Mouse (Mus musculus): ENCODE measurements around the gene Prr13. TPM values are rescaled to one million over a fixed set of nuclear protein-coding genes. Genes with fewer than 3 reads are reported as not detected.

Gene Prr13
- polyA plus RNA-seq, 1 experiment from 2014 or later: 87.7 TPM

DNA sequence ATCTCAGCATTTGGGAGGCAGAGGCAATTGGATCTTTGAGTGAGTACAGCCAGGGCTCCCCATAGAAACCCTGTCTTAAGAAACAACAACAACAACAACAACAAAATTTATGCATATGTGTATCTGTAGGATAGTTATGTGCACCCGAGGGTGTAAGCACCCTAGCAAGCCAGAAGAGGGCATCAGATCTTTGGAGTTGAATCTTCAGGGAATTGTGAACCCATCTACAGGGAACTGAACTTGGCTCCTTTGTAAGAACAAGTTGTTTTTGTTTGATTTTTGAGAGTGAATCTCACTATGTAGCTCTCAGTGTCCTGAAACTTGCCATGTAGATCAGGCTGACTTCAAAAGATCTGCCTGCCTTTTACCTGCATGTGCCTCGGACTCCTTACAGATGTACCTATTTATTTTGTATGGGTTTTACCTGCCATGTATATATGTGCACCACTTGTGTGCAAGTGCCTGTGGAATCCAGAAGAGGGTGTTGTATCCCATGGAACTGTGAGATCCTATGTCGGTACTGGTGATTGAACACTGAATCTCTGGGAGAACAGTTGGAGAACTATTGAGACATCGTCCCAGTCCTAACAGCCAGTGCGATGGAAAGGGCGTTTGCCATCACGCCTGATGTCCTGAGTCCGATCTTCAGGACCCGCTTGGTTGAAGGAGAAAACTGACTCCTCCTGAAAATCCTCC, 10.0 kb downstream of the Prr13 start:
- no peak overlapping the region for H3K4me2 ChIP-seq (replicated peaks; ENCODE audit: low read depth, low read length)
- no peaks in the 10 kb centered on the region for H3K27me3 ChIP-seq (ENCODE audit: control insufficient read depth, insufficient read depth, low read length)
- no peak for ATAC-seq (ENCODE audit: low FRiP score, low TSS enrichment)
- no peak overlapping the region for H3K27ac ChIP-seq (ENCODE audit: low read depth, low read length)
- H3K9me3 ChIP-seq (ENCODE audit: control insufficient read depth, low read length): no peaks in the 10 kb centered on the region
- peaks cover 2% of the 10 kb centered on the region; the same call in 1 of the 2 replicates for H3K36me3 ChIP-seq (ENCODE audit: control insufficient read depth, insufficient read depth, low read length)
- H3K4me3 ChIP-seq (ENCODE audit: low read length): no peak overlapping the region
- H3K4me1 ChIP-seq (ENCODE audit: control insufficient read depth, insufficient read depth, low read length): peaks cover 11% of the 10 kb centered on the region; the same call in 1 of the 2 replicates
- H3K9ac ChIP-seq (ENCODE audit: low read depth, low read length): no peak overlapping the region
- 92% methylated on average over 9 of the region's 9 CpGs for WGBS

DNA sequence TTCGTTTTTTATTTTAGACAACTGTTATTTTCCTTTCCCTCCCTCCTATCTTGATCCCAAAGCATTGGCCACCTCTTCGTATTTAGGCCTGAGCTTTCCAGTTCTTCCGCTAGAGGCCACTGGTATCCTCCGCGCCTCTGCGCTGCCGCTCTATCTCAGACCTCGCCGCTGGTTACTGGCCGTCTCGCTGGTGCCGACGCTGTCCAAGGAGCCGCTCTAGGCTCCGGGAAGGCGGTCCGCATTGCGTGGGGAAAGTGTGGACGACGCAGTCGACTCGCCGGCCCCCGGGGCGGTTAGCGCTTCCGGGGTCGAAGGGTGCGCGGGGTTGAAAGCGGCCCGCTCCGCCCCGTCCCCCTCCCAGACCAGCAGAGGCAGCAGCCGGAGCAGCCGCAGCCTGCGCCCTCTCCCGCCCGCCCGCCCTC, 11.4 kb downstream of the Prr13 start, which contains the start of gene Pcbp2:
Gene Pcbp2, plus strand, starts transcription at position 357 of the 422 bp plus-strand sequence.
- H3K36me3 ChIP-seq (ENCODE audit: control insufficient read depth, insufficient read depth, low read length): peaks cover 16% of the 10 kb centered on the region
- peak within 1 kb of the TSS; percentile 99 for H3K27ac ChIP-seq (ENCODE audit: low read depth, low read length)
- H3K27me3 ChIP-seq (ENCODE audit: control insufficient read depth, insufficient read depth, low read length): no peaks in the 10 kb centered on the region
- peak within 1 kb of the TSS; percentile 97 for H3K9ac ChIP-seq (ENCODE audit: low read depth, low read length)
- H3K4me3 ChIP-seq (ENCODE audit: low read length): peak within 1 kb of the TSS; percentile 93
- ATAC-seq (ENCODE audit: low FRiP score, low TSS enrichment): peak; percentile 99
- peaks cover 11% of the 10 kb centered on the region; the same call in 1 of the 2 replicates for H3K4me1 ChIP-seq (ENCODE audit: control insufficient read depth, insufficient read depth, low read length)
- peak within 1 kb of the TSS; percentile 53 for H3K4me2 ChIP-seq (replicated peaks; ENCODE audit: low read depth, low read length)
- no peaks in the 10 kb centered on the region for H3K9me3 ChIP-seq (ENCODE audit: control insufficient read depth, low read length)
- WGBS: under 1% methylated on average over 27 of the region's 40 CpGs

DNA sequence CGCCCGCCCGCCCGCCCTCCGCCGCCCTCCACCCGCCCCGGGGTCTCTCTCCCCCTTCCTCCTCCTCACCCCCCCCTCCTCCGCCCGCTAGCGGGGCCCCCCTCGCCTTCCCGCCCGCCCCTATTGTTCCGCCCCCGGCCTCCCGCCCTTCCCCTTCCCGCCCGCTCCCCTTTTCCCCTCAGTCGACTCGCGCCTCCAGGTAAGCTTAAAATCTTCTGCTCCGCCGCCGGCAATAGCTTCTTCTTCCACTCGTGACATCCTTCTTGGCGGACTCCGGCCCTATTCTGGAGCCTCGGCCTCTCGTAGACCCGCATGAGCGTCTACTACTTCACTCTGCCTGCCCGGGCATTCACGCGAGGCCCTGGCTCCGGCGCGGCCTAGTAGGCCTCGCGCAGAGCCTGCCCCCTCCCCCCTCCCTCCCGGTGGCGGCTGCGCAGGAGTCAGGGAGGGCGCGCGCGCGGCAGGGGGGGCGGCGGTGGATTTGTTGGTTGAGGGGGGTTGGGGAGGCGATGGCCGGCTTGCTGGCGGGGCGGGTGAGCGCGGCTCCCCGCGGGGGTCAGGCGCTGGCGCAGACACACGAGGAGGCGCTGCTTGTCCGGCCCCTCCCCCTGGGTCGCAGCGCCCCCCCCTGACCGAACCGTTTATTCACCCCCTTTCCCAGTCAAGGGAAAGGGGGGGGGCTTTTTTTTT, 11.9 kb downstream of the Prr13 start:
- Histone ChIP-seq H3K27me3 (ENCODE audit: control insufficient read depth, insufficient read depth, low read length) (no peaks in the 10 kb centered on the region), H3K9me3 (ENCODE audit: control insufficient read depth, low read length) (no peaks in the 10 kb centered on the region), H3K4me2 (replicated peaks; ENCODE audit: low read depth, low read length) (peak overlapping the region; percentile 53), H3K27ac (ENCODE audit: low read depth, low read length) (peak overlapping the region; percentile 99), H3K9ac (ENCODE audit: low read depth, low read length) (peak overlapping the region; percentile 97), H3K4me3 (ENCODE audit: low read length) (peak overlapping the region; percentile 93), H3K4me1 (ENCODE audit: control insufficient read depth, insufficient read depth, low read length) (peaks cover 11% of the 10 kb centered on the region; the same call in 1 of the 2 replicates), H3K36me3 (ENCODE audit: control insufficient read depth, insufficient read depth, low read length) (peaks cover 21% of the 10 kb centered on the region)
- peak; percentile 70 for ATAC-seq (ENCODE audit: low FRiP score, low TSS enrichment)
- WGBS: under 1% methylated on average over 30 of the region's 67 CpGs

DNA sequence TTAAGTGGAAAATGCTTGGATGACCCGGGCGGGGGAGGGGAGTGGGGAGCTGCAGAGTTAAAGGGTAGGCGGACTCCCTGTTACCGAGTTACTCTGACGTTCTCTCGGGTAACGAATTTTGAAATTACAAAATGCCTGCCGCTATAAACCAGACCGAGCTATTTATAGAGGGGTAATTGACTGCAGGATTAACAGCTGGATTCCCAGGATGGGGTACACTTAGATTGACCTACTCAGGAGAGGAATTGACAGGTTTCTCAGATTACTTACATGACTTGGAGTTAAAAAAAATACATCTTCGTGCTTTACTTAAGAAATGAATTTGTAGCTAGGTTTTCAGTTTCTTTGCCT, 12.4 kb downstream of the Prr13 start:
- Histone ChIP-seq H3K4me2 (replicated peaks; ENCODE audit: low read depth, low read length) (peak overlapping the region; percentile 53), H3K36me3 (ENCODE audit: control insufficient read depth, insufficient read depth, low read length) (peaks cover 26% of the 10 kb centered on the region), H3K4me3 (ENCODE audit: low read length) (peak overlapping the region; percentile 93), H3K27ac (ENCODE audit: low read depth, low read length) (peak overlapping the region; percentile 99), H3K27me3 (ENCODE audit: control insufficient read depth, insufficient read depth, low read length) (no peaks in the 10 kb centered on the region), H3K9ac (ENCODE audit: low read depth, low read length) (peak overlapping the region; percentile 97), H3K9me3 (ENCODE audit: control insufficient read depth, low read length) (no peaks in the 10 kb centered on the region), H3K4me1 (ENCODE audit: control insufficient read depth, insufficient read depth, low read length) (peaks cover 11% of the 10 kb centered on the region; the same call in 1 of the 2 replicates)
- ATAC-seq (ENCODE audit: low FRiP score, low TSS enrichment): no peak; the same call in 1 of the 2 replicates
- WGBS: 2% methylated on average over 10 of the region's 10 CpGs

DNA sequence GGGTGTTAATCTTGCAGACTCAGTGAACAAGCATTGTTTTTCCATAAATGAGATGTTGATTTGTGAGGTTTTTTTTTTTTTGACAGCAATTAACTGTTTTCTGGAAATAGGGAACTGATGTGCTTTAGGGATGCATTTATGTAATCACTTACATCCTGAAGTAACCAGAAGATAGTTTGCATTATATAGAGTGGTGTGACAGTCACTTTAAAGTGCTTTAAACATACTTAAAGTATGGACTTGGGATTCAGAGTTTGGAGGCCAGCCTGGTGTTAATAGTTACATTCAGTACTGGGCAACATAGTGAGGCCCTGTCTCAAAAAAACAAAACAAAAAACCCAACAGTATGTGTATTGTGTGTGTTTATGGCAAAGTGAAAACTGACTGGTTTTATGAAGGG, 12.9 kb downstream of the Prr13 start:
- Histone ChIP-seq H3K27ac (ENCODE audit: low read depth, low read length) (no peak overlapping the region), H3K36me3 (ENCODE audit: control insufficient read depth, insufficient read depth, low read length) (peaks cover 31% of the 10 kb centered on the region), H3K4me3 (ENCODE audit: low read length) (peak overlapping the region; percentile 93), H3K4me1 (ENCODE audit: control insufficient read depth, insufficient read depth, low read length) (peaks cover 11% of the 10 kb centered on the region; the same call in 1 of the 2 replicates), H3K9ac (ENCODE audit: low read depth, low read length) (peak overlapping the region; percentile 97; the same call in 1 of the 2 replicates), H3K9me3 (ENCODE audit: control insufficient read depth, low read length) (no peaks in the 10 kb centered on the region), H3K4me2 (replicated peaks; ENCODE audit: low read depth, low read length) (peak overlapping the region; percentile 53), H3K27me3 (ENCODE audit: control insufficient read depth, insufficient read depth, low read length) (no peaks in the 10 kb centered on the region)
- no peak for ATAC-seq (ENCODE audit: low FRiP score, low TSS enrichment)

DNA sequence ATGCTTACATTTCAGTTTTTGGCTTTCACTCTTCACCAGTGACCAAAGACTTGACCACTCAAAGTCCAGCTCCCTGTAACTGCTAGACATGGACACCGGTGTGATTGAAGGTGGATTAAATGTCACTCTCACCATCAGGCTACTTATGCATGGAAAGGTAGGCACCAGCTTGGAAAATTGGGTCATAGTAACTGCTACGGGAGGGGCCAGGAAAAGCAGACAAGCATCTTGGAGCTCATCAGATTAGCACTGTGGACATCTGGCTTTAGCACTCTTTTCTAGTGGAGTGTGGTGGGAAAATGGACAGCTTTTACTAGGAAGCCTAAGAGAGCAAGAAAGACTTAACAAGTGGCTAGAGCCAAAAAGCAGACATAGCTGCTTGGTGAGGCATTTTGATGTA, 14.4 kb downstream of the Prr13 start:
- WGBS: 53% methylated on average over 2 of the region's 2 CpGs
- peaks cover 45% of the 10 kb centered on the region for H3K36me3 ChIP-seq (ENCODE audit: control insufficient read depth, insufficient read depth, low read length)
- no peak overlapping the region for H3K9ac ChIP-seq (ENCODE audit: low read depth, low read length)
- no peak overlapping the region for H3K4me3 ChIP-seq (ENCODE audit: low read length)
- no peak for ATAC-seq (ENCODE audit: low FRiP score, low TSS enrichment)
- H3K27me3 ChIP-seq (ENCODE audit: control insufficient read depth, insufficient read depth, low read length): no peaks in the 10 kb centered on the region
- no peak overlapping the region; the same call in 1 of the 2 replicates for H3K4me2 ChIP-seq (replicated peaks; ENCODE audit: low read depth, low read length)
- H3K4me1 ChIP-seq (ENCODE audit: control insufficient read depth, insufficient read depth, low read length): peaks cover 11% of the 10 kb centered on the region; the same call in 1 of the 2 replicates
- no peak overlapping the region for H3K27ac ChIP-seq (ENCODE audit: low read depth, low read length)
- H3K9me3 ChIP-seq (ENCODE audit: control insufficient read depth, low read length): no peaks in the 10 kb centered on the region

DNA sequence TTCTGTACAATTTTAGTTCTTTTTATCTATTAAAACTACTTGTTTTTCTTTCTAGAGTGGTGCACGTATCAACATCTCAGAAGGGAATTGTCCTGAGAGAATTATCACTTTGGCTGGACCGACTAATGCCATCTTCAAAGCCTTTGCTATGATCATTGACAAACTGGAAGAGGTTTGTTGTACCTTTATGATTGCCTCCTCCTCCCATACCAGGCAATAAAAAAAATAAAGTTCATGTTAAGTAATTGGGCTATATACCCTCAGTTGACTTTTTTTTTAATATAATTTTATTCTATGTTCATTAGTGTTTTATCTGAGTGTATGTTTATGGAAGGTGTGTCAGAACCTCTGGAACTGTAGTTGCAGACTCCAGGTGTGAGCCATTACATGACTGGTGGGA, 15.7 kb downstream of the Prr13 start:
- H3K4me2 ChIP-seq (replicated peaks; ENCODE audit: low read depth, low read length): no peak overlapping the region
- H3K4me1 ChIP-seq (ENCODE audit: control insufficient read depth, insufficient read depth, low read length): peaks cover 11% of the 10 kb centered on the region; the same call in 1 of the 2 replicates
- ATAC-seq (ENCODE audit: low FRiP score, low TSS enrichment): no peak
- peaks cover 58% of the 10 kb centered on the region for H3K36me3 ChIP-seq (ENCODE audit: control insufficient read depth, insufficient read depth, low read length)
- 93% methylated on average over 2 of the region's 2 CpGs for WGBS
- H3K27me3 ChIP-seq (ENCODE audit: control insufficient read depth, insufficient read depth, low read length): no peaks in the 10 kb centered on the region
- H3K27ac ChIP-seq (ENCODE audit: low read depth, low read length): no peak overlapping the region
- no peak overlapping the region for H3K9ac ChIP-seq (ENCODE audit: low read depth, low read length)
- H3K4me3 ChIP-seq (ENCODE audit: low read length): no peak overlapping the region
- H3K9me3 ChIP-seq (ENCODE audit: control insufficient read depth, low read length): no peaks in the 10 kb centered on the region

DNA sequence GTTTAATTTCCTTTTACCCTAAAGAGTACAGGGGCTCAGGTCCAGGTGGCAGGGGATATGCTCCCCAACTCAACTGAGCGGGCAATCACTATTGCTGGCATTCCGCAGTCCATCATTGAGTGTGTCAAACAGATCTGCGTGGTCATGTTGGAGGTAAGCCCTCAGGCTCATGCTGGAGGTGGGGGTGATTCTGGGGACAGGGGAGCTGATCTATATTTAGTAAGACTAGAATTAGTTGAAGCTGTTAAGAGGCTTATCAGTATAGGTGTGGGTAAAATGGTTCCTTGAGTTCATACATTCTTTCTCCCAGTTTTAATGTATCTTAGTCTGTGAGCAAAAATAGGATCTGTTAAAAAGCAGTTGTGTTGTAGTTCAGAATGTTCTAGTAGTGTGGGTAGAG, 24.3 kb downstream of the Prr13 start:
- Histone ChIP-seq H3K4me2 (replicated peaks; ENCODE audit: low read depth, low read length) (no peak overlapping the region), H3K9me3 (ENCODE audit: control insufficient read depth, low read length) (no peaks in the 10 kb centered on the region), H3K9ac (ENCODE audit: low read depth, low read length) (no peak overlapping the region), H3K27me3 (ENCODE audit: control insufficient read depth, insufficient read depth, low read length) (no peaks in the 10 kb centered on the region), H3K27ac (ENCODE audit: low read depth, low read length) (no peak overlapping the region), H3K36me3 (ENCODE audit: control insufficient read depth, insufficient read depth, low read length) (peaks cover 93% of the 10 kb centered on the region), H3K4me1 (ENCODE audit: control insufficient read depth, insufficient read depth, low read length) (no peaks in the 10 kb centered on the region), H3K4me3 (ENCODE audit: low read length) (no peak overlapping the region)
- 99% methylated on average over 3 of the region's 3 CpGs for WGBS
- no peak for ATAC-seq (ENCODE audit: low FRiP score, low TSS enrichment)

DNA sequence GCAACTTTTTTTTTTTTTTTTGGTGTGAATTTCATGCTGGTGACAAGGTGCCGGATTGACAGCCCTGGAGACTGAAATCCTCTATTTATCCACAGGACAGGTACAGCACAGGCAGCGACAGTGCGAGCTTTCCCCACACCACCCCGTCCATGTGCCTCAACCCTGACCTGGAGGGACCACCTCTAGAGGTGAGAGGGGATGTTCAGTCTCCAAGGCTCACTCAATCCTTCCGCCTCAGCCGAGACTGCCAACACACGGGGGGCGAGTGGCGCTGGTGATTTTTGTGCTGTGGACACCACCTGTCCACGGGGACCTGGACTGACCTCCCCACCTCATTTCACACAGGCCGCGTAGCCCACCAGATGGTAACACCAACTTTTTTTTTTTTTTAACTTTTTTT, 27.0 kb downstream of the Prr13 start:
- Histone ChIP-seq H3K27me3 (ENCODE audit: control insufficient read depth, insufficient read depth, low read length) (no peaks in the 10 kb centered on the region), H3K4me1 (ENCODE audit: control insufficient read depth, insufficient read depth, low read length) (no peaks in the 10 kb centered on the region), H3K27ac (ENCODE audit: low read depth, low read length) (no peak overlapping the region), H3K4me2 (replicated peaks; ENCODE audit: low read depth, low read length) (no peak overlapping the region), H3K36me3 (ENCODE audit: control insufficient read depth, insufficient read depth, low read length) (peaks cover 95% of the 10 kb centered on the region), H3K9ac (ENCODE audit: low read depth, low read length) (no peak overlapping the region), H3K9me3 (ENCODE audit: control insufficient read depth, low read length) (no peaks in the 10 kb centered on the region), H3K4me3 (ENCODE audit: low read length) (no peak overlapping the region)
- 0 out of 2 replicates have a peak, but pooled peaks have one; percentile 35 for ATAC-seq (ENCODE audit: low FRiP score, low TSS enrichment)
- WGBS: 91% methylated on average over 12 of the region's 12 CpGs
